Mouse (Mus musculus): Measurements from ENCODE around the gene Ctnna3. TPM values are rescaled to one million over a fixed set of nuclear protein-coding genes. Genes with fewer than 3 reads are reported as not detected.
"Not testable (repeated sequence)": the region's sequence is repeated elsewhere in the genome, so short reads cannot be mapped to it uniquely, and the experiment has no call there.

Gene Ctnna3
- total RNA-seq, 2 experiments from 2014 or later = 4.0 to 4.4 TPM

- no peak for DNase-seq (ENCODE audit: low spot score in 2 of 2)
Observed at GRCm38 (mm10) chr10:64438736-64439135, 1008.8 kb downstream of the Ctnna3 start.

- DNase-seq (ENCODE audit: low spot score in 2 of 2) = no peak
Observed at GRCm38 (mm10) chr10:64448624-64449023, 1018.7 kb downstream of the Ctnna3 start.

- DNase-seq (ENCODE audit: low spot score in 2 of 2) = no peak
Observed at GRCm38 (mm10) chr10:64483281-64483680, 1053.4 kb downstream of the Ctnna3 start.

- no peak for DNase-seq (ENCODE audit: low spot score in 2 of 2)
Observed at GRCm38 (mm10) chr10:64489471-64489870, 1059.6 kb downstream of the Ctnna3 start.

- no peak for DNase-seq (ENCODE audit: low spot score in 2 of 2)
Observed at GRCm38 (mm10) chr10:64543647-64544046, 1113.7 kb downstream of the Ctnna3 start.

GRCm38 (mm10) chr10:64544389-64544788 is 1114.5 kb downstream of the Ctnna3 start:
- no peak for DNase-seq (ENCODE audit: low spot score in 2 of 2)

- DNase-seq (ENCODE audit: low spot score in 2 of 2) = no peak
Observed at GRCm38 (mm10) chr10:64571311-64571710, 1141.4 kb downstream of the Ctnna3 start.

GRCm38 (mm10) chr10:64588116-64588515 is 1158.2 kb downstream of the Ctnna3 start:
- DNase-seq (ENCODE audit: low spot score in 2 of 2) = no peak

GRCm38 (mm10) chr10:64636760-64637159 is 1206.9 kb downstream of the Ctnna3 start:
- no peak for DNase-seq (ENCODE audit: low spot score in 2 of 2)

- no peak for DNase-seq (ENCODE audit: low spot score in 2 of 2)
Observed at GRCm38 (mm10) chr10:64639061-64639460, 1209.2 kb downstream of the Ctnna3 start.

- DNase-seq (ENCODE audit: low spot score in 2 of 2) = no peak
Observed at GRCm38 (mm10) chr10:64641093-64641492, 1211.2 kb downstream of the Ctnna3 start.

- no peak for DNase-seq (ENCODE audit: low spot score in 2 of 2)
Observed at GRCm38 (mm10) chr10:64641576-64641975, 1211.7 kb downstream of the Ctnna3 start.

- no peak for DNase-seq (ENCODE audit: low spot score in 2 of 2)
Observed at GRCm38 (mm10) chr10:64643976-64644375, 1214.1 kb downstream of the Ctnna3 start.

- no peak for DNase-seq (ENCODE audit: low spot score in 2 of 2)
Observed at GRCm38 (mm10) chr10:64661190-64661589, 1231.3 kb downstream of the Ctnna3 start.

GRCm38 (mm10) chr10:64671469-64671868 is 1241.6 kb downstream of the Ctnna3 start:
- DNase-seq (ENCODE audit: low spot score in 2 of 2) = no peak

GRCm38 (mm10) chr10:64675796-64676195 is 1245.9 kb downstream of the Ctnna3 start:
- no peak for DNase-seq (ENCODE audit: low spot score in 2 of 2)

GRCm38 (mm10) chr10:64710017-64710416 is 1280.1 kb downstream of the Ctnna3 start:
- DNase-seq (ENCODE audit: low spot score in 2 of 2) = no peak

- DNase-seq (ENCODE audit: low spot score in 2 of 2) = no peak
Observed at GRCm38 (mm10) chr10:64718036-64718435, 1288.1 kb downstream of the Ctnna3 start.

- no peak for DNase-seq (ENCODE audit: low spot score in 2 of 2)
Observed at GRCm38 (mm10) chr10:64735692-64736091, 1305.8 kb downstream of the Ctnna3 start.

GRCm38 (mm10) chr10:64736616-64737015 is 1306.7 kb downstream of the Ctnna3 start:
- no peak for DNase-seq (ENCODE audit: low spot score in 2 of 2)

- not testable (repeated sequence) for DNase-seq (ENCODE audit: low spot score in 2 of 2)
Observed at GRCm38 (mm10) chr10:64741721-64742120, 1311.8 kb downstream of the Ctnna3 start.

- DNase-seq (ENCODE audit: low spot score in 2 of 2) = not testable (repeated sequence)
Observed at GRCm38 (mm10) chr10:64744099-64744498, 1314.2 kb downstream of the Ctnna3 start.

GRCm38 (mm10) chr10:64748651-64749050 is 1318.8 kb downstream of the Ctnna3 start:
- DNase-seq (ENCODE audit: low spot score in 2 of 2) = no peak

- no peak for DNase-seq (ENCODE audit: low spot score in 2 of 2)
Observed at GRCm38 (mm10) chr10:64750791-64751190, 1320.9 kb downstream of the Ctnna3 start.
